Mouse (Mus musculus) CD8-positive naive resting alpha-beta T cell, adult 2 months (primary cell): Measurements from ENCODE around the gene Ifrd2.
"Not testable (repeated sequence)": the region's sequence is repeated elsewhere in the genome, so short reads cannot be mapped to it uniquely, and the experiment has no call there.

Source experiments
- DNase-seq, 2 experiments: peaks; one replicate each; pipeline ENCODE4 v3.0.0; 2022; ENCODE audit warnings: low read depth in 2 of 2, low spot score in 2 of 2

The Ifrd2 gene

DNA sequence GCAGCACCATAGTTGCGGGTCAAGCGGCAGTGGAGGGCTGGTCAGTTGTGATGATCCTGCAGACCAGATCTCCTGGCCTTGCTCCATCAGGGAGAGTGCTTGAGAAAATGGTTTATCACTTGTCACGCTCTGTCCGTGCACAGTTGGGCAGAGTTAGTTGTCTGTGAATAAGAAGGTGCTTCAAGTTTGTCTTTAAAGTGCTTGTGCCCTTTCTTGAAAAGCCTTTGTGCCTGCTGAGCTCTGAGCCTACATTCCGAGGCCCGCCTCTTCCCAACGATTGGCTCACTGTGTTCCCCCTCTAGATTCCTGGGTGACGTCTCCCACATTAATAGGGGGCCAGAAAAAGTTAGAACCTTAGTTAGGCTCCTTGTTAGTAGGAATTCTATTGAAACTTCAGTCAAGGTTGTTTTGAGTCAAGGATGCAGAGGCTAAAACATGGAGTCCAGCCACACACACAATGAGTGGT is 35.5 kb upstream of the Ifrd2 start:
- no peak for DNase-seq

DNA sequence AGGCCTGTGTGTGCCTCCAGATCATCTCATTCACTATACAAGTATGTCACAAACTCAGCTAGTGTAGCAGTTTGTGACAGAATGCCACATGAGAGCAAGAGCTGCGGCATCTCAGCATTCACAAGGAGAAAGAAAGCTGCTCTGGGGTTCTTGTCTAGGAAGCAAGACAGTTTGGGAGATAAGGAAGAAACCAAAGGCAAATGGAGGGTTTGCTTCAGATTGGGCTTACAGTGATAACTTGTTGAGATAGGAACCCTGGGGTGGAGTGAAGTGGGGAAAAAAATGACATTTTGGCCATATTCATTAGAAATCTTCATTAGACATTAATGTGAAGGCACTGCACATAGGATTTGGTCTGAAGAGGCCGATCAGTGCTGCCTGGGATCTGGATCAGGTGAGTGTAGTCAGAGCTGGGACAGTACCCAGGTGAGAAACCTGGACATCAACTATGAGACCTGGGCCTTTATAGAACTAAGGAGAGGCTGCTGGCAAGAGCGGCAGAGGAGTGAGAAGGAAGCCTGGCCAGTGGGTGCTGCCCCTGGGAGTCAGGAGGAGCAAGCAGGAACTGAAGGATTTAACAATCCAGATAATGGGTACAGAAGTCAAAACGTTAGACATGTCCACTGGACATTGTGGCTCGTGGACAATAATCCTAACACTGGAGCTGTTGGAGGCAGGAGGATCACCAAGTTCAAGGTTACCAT is 34.6 kb upstream of the Ifrd2 start:
- DNase-seq: no peak

DNA sequence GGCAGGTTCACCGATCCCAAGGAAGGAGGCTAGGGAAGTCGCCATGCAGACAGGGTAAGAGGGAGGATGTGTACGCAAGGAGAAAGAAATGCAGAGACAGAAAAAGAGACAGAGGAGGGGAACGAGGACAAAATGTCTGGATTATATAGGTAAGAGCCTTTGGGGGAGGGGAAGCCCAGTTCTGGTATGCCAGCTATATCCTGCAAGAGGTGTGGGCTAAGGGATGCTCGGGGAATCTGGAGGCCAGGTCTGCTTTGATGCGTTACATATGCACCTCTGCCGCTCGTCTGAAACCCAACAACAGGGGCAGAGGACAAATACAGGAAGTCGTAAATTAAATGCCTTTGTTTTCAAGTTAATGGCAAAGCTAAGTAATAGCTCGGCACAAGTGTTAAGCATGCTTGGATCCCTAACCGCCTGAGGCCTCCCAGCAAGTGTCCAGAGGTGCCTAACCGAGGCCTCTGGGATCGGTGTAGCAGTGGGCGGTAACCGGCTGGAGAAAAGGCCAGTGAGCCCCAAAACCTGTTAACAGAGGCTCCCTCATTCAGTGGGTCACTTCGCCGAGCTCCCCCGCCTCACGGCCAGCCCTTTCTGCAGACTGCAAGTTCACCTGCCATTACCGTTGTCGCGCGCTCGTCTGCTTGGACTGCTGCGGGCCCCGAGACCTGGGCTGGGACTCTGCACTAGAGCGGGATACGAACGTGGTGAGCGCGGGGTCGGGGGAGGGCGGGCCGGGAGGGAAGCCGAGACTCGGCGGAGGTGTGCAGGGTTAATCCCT is 33.7 kb upstream of the Ifrd2 start:
- no peak for DNase-seq

- DNase-seq: peak; percentile 94 to 95
These were observed 33.1 kb upstream of the Ifrd2 start for GRCm38 (mm10) chr9:107554319-107554825.

GRCm38 (mm10) chr9:107555031-107555457 is 32.4 kb upstream of the Ifrd2 start:
- no peak for DNase-seq

GRCm38 (mm10) chr9:107555701-107556100 is 31.7 kb upstream of the Ifrd2 start:
- DNase-seq: no peak

DNA sequence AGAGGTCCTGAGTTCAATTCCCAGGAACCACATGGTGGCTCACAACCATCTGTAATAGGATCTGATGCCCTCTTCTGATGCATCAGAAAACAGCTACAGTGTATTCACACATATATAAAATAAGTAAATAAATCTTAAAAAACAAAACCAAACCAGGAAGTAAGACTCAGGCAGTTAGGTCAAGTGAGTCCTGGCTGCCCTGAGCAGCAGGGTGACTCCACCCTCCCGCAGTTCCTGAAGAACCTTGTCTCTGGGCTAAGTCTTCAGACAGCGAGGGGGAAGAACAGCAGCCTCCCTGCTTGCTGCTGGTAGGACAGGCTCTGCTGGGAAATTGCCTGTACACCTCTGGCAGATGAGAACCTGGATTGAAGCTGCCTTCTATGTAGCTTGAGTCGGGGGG is 31.1 kb upstream of the Ifrd2 start:
- no peak for DNase-seq

DNA sequence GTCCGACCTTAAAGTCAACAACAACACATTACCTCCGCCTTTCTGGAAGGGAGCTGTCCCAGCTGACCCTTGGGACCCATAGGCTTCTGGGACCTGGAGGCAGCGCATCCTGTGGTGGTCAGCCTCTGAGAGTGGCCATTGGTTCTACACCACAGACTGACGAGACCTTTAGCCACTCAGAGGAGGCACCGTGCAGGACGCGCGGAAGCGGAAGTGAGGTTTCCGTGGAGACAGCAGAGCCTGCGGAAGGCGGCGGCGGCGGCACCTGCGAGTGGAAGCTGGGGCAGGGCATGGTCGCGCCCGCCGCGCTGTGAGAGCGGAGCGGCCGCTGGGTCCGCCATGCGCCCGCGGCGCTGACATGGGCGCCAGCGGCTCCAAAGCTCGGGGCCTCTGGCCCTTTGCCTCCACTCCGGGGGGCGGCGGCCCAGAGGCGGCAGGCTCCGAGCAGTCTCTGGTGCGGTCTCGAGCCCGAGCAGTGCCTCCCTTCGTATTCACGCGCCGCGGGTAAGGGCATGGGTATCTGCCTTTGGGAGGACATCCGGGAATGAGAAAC is 24.3 kb upstream of the Ifrd2 start, which contains the start of gene Tusc2:
TSS of gene Tusc2 (plus strand) at position 227 of the 553 bp plus-strand sequence.
- peak; percentile 80 to 84 for DNase-seq

GRCm38 (mm10) chr9:107565556-107565955 is 21.9 kb upstream of the Ifrd2 start:
- DNase-seq: not testable (repeated sequence)

DNA sequence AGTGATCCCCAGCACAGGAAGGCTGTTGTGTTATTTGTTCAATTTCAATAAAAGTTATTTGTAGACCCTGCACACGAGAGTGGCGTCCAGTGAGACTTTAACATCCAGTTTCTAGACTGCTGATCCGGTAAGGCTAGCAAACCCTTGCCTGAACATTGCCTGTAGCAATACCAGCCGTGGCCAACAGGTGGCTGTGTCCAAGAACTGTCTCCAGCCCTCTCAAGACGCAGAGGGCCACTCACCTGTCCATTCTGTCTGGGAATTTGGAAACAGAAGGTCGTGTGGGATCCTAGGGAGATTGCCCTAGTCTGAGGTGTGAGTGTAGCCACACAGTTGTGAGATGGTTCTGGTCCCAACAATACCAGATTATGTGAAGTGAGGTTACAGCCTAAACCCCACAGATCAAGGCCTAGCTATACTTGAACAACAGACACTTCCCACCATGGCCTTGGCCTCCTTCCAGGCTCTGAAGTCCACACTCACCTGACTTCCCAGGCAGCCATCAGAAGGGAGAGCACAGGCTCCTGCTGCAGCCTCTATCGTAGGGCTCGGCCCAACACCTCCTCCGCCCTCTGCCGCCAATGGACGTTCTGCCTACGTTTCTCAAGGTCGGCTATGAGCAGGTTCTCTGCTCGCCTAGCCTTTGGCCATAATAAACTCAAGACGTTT is 21.3 kb upstream of the Ifrd2 start:
- DNase-seq: peak; percentile 67 to 68

DNA sequence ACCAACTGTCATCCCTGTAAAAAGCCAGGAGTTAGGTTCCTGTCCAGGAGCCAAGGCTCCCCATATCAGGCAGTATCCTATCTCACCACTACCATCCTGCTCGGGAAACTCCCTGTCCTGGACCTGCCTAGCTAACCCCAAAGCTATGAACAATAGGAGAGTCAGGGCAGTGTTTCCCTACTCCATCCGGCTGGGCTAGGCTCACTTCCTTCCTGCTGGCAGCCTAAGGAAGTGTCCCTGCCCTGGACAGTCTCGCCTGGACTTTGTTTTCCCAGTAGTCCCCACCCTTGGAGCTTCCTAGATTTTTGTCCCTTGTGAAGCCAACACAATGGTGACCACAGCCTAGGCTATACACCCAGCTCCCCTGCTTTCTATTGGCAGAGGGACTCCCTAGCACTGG is 20.6 kb upstream of the Ifrd2 start:
- no peak for DNase-seq

DNA sequence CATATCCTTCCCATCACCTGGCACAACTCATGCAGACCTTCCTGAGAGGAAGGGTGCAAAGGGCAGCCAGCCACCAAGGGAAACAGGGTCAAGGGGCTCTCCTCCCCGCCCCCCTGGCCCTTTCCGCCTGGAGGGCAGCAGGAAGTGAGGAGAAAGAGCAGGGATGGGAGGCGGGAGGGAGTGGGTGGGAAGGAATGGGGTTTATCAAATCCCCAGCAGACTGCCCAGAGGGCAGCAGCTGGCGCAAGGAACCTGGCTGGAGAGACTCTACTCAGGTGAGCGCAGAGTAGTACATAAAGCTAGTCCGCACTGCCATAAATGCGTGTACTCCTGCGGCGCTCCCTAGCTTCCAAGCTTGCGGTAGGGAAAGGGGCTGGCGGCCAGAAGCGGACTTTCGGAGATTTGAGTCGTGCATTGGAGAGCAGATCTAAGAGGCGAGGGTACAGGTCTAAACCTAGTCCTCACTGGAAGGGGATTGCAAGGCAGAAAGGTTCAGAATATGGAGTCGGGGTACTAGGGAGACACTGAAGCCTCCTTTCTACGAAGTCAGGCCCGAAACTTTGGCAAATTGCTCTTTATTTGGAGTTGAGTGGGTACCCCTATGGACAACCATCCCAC is 19.6 kb upstream of the Ifrd2 start, which contains the start of gene Hyal2:
TSS of gene Hyal2 (plus strand) at position 244 of the 618 bp plus-strand sequence.
- DNase-seq: no peak

DNA sequence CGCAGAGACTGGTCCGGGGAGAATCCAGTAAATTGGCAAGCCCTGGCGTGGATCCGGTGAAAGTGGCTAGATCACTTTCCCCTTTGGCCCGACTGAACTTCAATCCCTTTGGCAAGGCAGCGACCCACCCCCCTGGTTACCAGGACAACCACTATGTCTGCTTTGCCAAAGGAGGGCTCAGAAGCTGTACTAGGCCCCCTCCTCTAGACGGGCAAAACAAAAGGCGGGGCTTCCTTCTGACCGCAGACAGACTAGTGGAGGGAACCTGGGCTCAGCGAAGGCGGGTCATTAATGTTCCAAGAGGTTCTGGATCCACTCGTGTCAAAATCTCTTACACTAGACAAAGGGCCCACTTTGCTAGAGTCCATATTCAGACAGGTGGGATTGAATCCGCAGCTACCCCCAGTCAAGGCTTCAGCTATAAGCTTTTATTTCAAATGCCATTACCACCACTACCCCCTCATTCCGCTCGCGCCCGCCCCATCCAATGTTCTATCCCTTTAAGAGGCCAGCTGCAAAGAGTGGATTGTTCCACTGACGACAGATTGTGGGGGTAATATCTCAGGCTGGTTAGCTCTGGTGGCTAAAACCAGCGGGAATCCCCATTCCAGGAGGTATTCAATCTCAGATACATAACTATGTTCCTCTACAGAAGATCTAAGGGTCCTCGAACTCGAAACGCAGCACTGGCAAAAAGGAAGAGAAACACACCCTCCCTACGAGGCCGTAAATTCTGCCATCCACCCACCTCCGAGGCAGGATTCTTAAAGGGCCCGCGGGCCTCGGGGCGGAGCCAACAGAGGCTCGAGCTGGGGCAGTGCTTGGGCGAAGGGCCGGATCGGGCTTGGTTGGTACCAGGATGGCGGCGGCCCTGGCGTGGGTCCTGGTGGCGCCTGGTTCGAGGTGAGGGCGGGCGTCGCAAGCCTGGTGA is 18.8 kb upstream of the Ifrd2 start:
- peak; percentile 62 to 76 for DNase-seq

DNA sequence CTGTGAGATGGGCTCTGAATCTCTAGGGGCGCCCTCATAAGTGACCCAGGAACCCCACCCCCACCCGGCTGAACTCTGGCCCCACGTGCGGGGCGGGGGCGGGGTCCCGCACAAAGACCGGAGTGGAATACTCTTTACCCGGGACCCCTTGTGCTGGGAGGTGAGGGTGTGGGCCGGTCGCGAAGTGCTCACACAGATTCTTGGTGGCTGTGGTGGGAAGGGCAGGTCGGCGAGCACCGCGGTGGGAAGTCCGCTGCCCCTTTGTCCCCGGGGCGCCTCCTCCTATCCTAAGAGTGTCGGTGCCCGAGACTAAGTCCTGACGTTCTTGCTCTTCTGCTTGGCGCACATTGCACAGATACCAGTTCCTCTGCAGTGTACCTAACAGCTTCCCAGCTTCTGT is 18.2 kb upstream of the Ifrd2 start:
- DNase-seq: no peak

GRCm38 (mm10) chr9:107570016-107570415 is 17.4 kb upstream of the Ifrd2 start:
- no peak for DNase-seq

- no peak for DNase-seq
These were observed 16.6 kb upstream of the Ifrd2 start for GRCm38 (mm10) chr9:107570845-107571244.

GRCm38 (mm10) chr9:107571534-107572326 is 15.7 kb upstream of the Ifrd2 start:
- no peak for DNase-seq

DNA sequence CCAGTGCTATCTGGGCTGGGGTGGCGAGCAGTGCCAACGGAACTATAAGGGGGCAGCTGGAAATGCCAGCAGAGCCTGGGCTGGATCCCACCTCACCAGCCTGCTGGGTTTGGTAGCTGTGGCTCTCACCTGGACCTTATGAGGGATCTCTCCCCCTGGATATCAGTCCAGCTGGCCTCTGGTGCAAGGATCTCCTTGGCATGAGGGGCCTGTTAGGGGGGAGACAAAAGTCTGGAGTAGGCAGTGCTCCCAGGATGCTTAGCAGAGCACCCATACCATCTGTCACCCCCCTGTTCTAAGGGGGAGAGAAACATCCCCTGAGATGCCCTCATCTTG is 15.1 kb upstream of the Ifrd2 start:
- DNase-seq: no peak

DNA sequence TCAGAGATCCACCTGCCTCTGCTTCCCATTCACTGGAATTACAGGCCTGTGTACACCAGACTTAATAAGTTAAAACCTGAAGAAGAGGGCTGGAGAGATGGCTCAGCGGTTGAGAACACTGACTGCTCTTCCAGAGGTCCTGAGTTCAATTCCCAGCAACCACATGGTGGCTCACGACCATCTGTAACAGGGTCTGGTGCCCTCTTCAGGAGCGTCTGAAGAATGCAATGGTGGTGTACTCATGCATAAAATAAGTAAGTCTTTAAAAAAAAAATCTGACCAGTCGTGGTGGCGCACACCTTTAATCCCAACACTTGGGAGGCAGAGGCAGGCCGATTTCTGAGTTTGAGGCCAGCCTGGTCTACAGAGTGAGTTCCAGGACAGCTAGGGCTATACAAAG is 13.7 kb upstream of the Ifrd2 start:
- not testable (repeated sequence) for DNase-seq
